14 mouse cellular contexts compared by ENCODE assay signal in the genomic region with DNA sequence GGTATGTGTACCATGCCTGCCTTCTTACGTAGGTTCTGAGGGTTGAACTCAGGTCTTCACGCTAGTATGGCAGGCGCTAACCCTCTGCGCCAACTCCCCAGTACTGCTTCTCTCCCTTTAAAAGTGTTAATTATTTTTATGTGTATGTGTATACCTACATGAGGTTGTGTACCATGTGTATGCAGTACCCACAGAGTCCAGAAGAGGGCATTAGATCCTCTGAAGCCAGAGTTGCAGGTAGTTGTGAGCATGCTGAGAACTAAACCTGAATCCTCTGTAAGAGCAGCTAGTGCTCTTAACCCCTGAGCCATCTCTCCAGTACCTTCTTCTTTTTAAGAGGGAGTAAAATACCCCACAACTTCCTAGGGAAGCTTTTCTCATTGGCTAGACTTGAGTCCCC.
"Had no signal": no experiment of that assay in that cellular context is flagged by ENCODE, and none has a peak within 500 bp of the region (broad histone marks: within the 10 kb centered on the region; RNA-seq: fewer than 3 reads in every experiment).

No protein-coding gene starts in this region.

- H3K4me1 ChIP-seq: limb, embryonic 12.5 days had no signal

- H3K27ac ChIP-seq: kidney, embryonic 15.5 days; limb, embryonic 12.5 days; liver, embryonic 13.5 days; macrophage; midbrain, embryonic 12.5 days had no signal

- H3K9me3 ChIP-seq: kidney, embryonic 15.5 days had no signal

- H3K4me2 ChIP-seq: kidney, embryonic 15.5 days; limb, embryonic 12.5 days; liver, embryonic 13.5 days; midbrain, embryonic 12.5 days had no signal

- H3K27me3 ChIP-seq: kidney, embryonic 15.5 days; limb, embryonic 12.5 days; liver, embryonic 13.5 days; midbrain, embryonic 12.5 days had no signal

- H3K4me3 ChIP-seq: kidney, embryonic 15.5 days; limb, embryonic 12.5 days; liver, embryonic 13.5 days; megakaryocyte, embryonic 14.5 days; midbrain, embryonic 12.5 days had no signal

- H3K36me3 ChIP-seq: kidney, embryonic 15.5 days; limb, embryonic 12.5 days; liver, embryonic 13.5 days; midbrain, embryonic 12.5 days had no signal

- ATAC-seq: liver, postnatal 0 days; midbrain, embryonic 16.5 days had no signal

- DNase-seq: kidney, adult 2 months; kidney, postnatal 36 days; liver; liver, embryonic 13.5 days; liver, postnatal 0 days; right cerebral cortex, adult 18-20 months; right cerebral cortex, postnatal 25 days; thymus, postnatal 4 days had no signal

- H3K9ac ChIP-seq: kidney, embryonic 15.5 days; limb, embryonic 12.5 days; liver, embryonic 13.5 days; liver, postnatal 0 days; midbrain, embryonic 12.5 days had no signal
